Mouse (Mus musculus) A20 (cell line): ENCODE results near the gene Bach2.

Source experiments
- DNase-seq: peaks from one replicate; pipeline ENCODE4 v3.0.0-alpha.2; 2011; ENCODE audit warnings: low read depth, low spot score

Bach2 gene

GRCm38 (mm10) chr4:32425641-32426040 lies 187.0 kb downstream of the Bach2 start:
- DNase-seq = no peak

- no peak for DNase-seq
Observed at GRCm38 (mm10) chr4:32426779-32427577, 188.4 kb downstream of the Bach2 start.

GRCm38 (mm10) chr4:32428738-32429137 lies 190.1 kb downstream of the Bach2 start:
- DNase-seq = no peak

- DNase-seq = no peak
Observed at GRCm38 (mm10) chr4:32430136-32430535, 191.5 kb downstream of the Bach2 start.

- DNase-seq = no peak
Observed at GRCm38 (mm10) chr4:32430981-32431380, 192.4 kb downstream of the Bach2 start.

- no peak for DNase-seq
Observed at GRCm38 (mm10) chr4:32432271-32432781, 193.7 kb downstream of the Bach2 start.

GRCm38 (mm10) chr4:32432945-32433344 lies 194.3 kb downstream of the Bach2 start:
- no peak for DNase-seq

GRCm38 (mm10) chr4:32434612-32435011 lies 196.0 kb downstream of the Bach2 start:
- DNase-seq = no peak

- no peak for DNase-seq
Observed at GRCm38 (mm10) chr4:32439974-32440739, 201.6 kb downstream of the Bach2 start.

- no peak for DNase-seq
Observed at GRCm38 (mm10) chr4:32440740-32441072, 202.1 kb downstream of the Bach2 start.

- DNase-seq = no peak
Observed at GRCm38 (mm10) chr4:32444671-32445196, 206.1 kb downstream of the Bach2 start.

GRCm38 (mm10) chr4:32447850-32448249 lies 209.2 kb downstream of the Bach2 start:
- no peak for DNase-seq

- no peak for DNase-seq
Observed at GRCm38 (mm10) chr4:32461986-32462385, 223.4 kb downstream of the Bach2 start.

- DNase-seq = no peak
Observed at GRCm38 (mm10) chr4:32463065-32463464, 224.5 kb downstream of the Bach2 start.

- no peak for DNase-seq
Observed at GRCm38 (mm10) chr4:32464540-32464939, 225.9 kb downstream of the Bach2 start.

- DNase-seq = no peak
Observed at GRCm38 (mm10) chr4:32466031-32466430, 227.4 kb downstream of the Bach2 start.

GRCm38 (mm10) chr4:32477977-32478660 lies 239.5 kb downstream of the Bach2 start:
- no peak for DNase-seq

GRCm38 (mm10) chr4:32479231-32479630 lies 240.6 kb downstream of the Bach2 start:
- no peak for DNase-seq

GRCm38 (mm10) chr4:32479801-32480700 lies 241.4 kb downstream of the Bach2 start:
- DNase-seq = no peak

GRCm38 (mm10) chr4:32481366-32482055 lies 242.9 kb downstream of the Bach2 start:
- no peak for DNase-seq
